Mouse (Mus musculus) MEL (cell line): ENCODE measurements around the gene Rbms3. TPM values are rescaled to one million over a fixed set of nuclear protein-coding genes. Genes with fewer than 3 reads are reported as not detected.

Source experiments
- DNase-seq: peaks from one replicate; pipeline ENCODE4 v3.0.0; 2011; ENCODE audit warnings: low read depth, low spot score
- H3K27ac ChIP-seq: 2 replicates; pipeline ENCODE4 v1.5.1; 2012; ENCODE audit warnings: low read depth, mild to moderate bottlenecking, control low read depth, low read length, moderate library complexity; ENCODE audit not compliant: control insufficient read depth
- H3K27me3 ChIP-seq, 2 experiments: fragments of 150-350 bp in 1 of 2; sonication (generic) in 1 of 2; 2 replicates each; pipeline ENCODE4 v1.6.1; 2012; ENCODE audit warnings: low read length in 2 of 2, mild to moderate bottlenecking in 2 of 2, improper control_type of control experiment in 1 of 2, moderate library complexity in 1 of 2; ENCODE audit not compliant: insufficient read depth in 2 of 2, control insufficient read depth in 1 of 2
- H3K36me3 ChIP-seq, 2 experiments: 2 replicates each; pipeline ENCODE4 v1.6.1; 2012 to 2014; ENCODE audit warnings: low read length in 2 of 2, improper control_type of control experiment in 1 of 2, inconsistent platforms in 1 of 2, mild to moderate bottlenecking in 1 of 2; ENCODE audit not compliant: insufficient read depth in 2 of 2, control insufficient read depth in 1 of 2
- H3K4me1 ChIP-seq, 2 experiments: fragments of 150-350 bp in 1 of 2; sonication (generic) in 1 of 2; 2 replicates each; pipeline ENCODE4 v1.6.1; 2012; ENCODE audit warnings: low read length in 2 of 2, improper control_type of control experiment in 1 of 2, mild to moderate bottlenecking in 1 of 2; ENCODE audit not compliant: insufficient read depth in 2 of 2, control insufficient read depth in 1 of 2
- H3K4me3 ChIP-seq, 2 experiments: fragments of 150-350 bp in 1 of 2; sonication (generic) in 1 of 2; 2 replicates each; pipeline ENCODE4 v1.5.1; 2012; ENCODE audit warnings: low read depth in 2 of 2, low read length in 2 of 2, mild to moderate bottlenecking in 2 of 2, moderate library complexity in 2 of 2, control low read depth in 1 of 2, improper control_type of control experiment in 1 of 2; ENCODE audit not compliant: control insufficient read depth in 1 of 2, insufficient read depth in 1 of 2
- H3K79me2 ChIP-seq: 2 replicates; pipeline ENCODE4 v1.6.1; 2012; ENCODE audit warnings: mild to moderate bottlenecking, low read length, moderate library complexity; ENCODE audit not compliant: control insufficient read depth, poor library complexity, insufficient read depth
- H3K9ac ChIP-seq: 2 replicates; pipeline ENCODE4 v1.6.1; 2012; ENCODE audit warnings: low read depth, mild to moderate bottlenecking, control low read depth, low read length, moderate library complexity; ENCODE audit not compliant: control insufficient read depth, poor library complexity, severe bottlenecking
- H3K9me3 ChIP-seq: fragments of 150-350 bp; sonication (generic); replicated peaks from 2 replicates; pipeline ENCODE4 v1.6.1; 2012; ENCODE audit warnings: mild to moderate bottlenecking, low read length, improper control_type of control experiment, moderate library complexity; ENCODE audit not compliant: insufficient read depth
- CHD2 ChIP-seq: IDR thresholded peaks from 2 replicates; pipeline ENCODE4 v1.6.1; 2011; ENCODE audit warnings: low read length, improper control_type of control experiment
- ETS1 ChIP-seq: IDR thresholded peaks from 2 replicates; pipeline ENCODE4 v1.6.1; 2012; ENCODE audit warnings: low read depth, mild to moderate bottlenecking, inconsistent platforms, low read length, improper control_type of control experiment, moderate library complexity
- GABPA ChIP-seq: IDR thresholded peaks from 2 replicates; pipeline ENCODE4 v1.6.1; 2012; ENCODE audit warnings: low read depth, mild to moderate bottlenecking, inconsistent platforms, low read length, improper control_type of control experiment, moderate library complexity
- GATA1 ChIP-seq: IDR thresholded peaks from 2 replicates; pipeline ENCODE4 v1.6.1; 2011; ENCODE audit warnings: low read depth, low read length, improper control_type of control experiment
- MAZ ChIP-seq: IDR thresholded peaks from 2 replicates; pipeline ENCODE4 v1.6.1; 2012; ENCODE audit warnings: low read depth, mild to moderate bottlenecking, inconsistent platforms, low read length, improper control_type of control experiment
- MEF2A ChIP-seq: IDR thresholded peaks from 2 replicates; pipeline ENCODE4 v1.6.1; 2014; ENCODE audit warnings: low read depth, mild to moderate bottlenecking, inconsistent platforms, low read length, improper control_type of control experiment; ENCODE audit not compliant: poor library complexity, insufficient replicate concordance, severe bottlenecking; ENCODE audit errors: extremely low read depth
- MYB ChIP-seq: IDR thresholded peaks from 2 replicates; pipeline ENCODE4 v1.6.1; 2011; ENCODE audit warnings: mild to moderate bottlenecking, low read depth, low read length, improper control_type of control experiment
- NELFE ChIP-seq: IDR thresholded peaks from 2 replicates; pipeline ENCODE4 v1.6.1; 2011; ENCODE audit warnings: low read depth, low read length, improper control_type of control experiment
- NRF1 ChIP-seq: IDR thresholded peaks from 2 replicates; pipeline ENCODE4 v1.6.1; 2014; ENCODE audit warnings: low read depth, mild to moderate bottlenecking, inconsistent platforms, low read length, improper control_type of control experiment, moderate library complexity; ENCODE audit not compliant: poor library complexity, insufficient read depth, severe bottlenecking
- POLR2AphosphoS2 ChIP-seq: IDR thresholded peaks from 2 replicates; pipeline ENCODE4 v1.6.1; 2011; ENCODE audit warnings: low read length, improper control_type of control experiment
- POLR2AphosphoS5 ChIP-seq: IDR thresholded peaks from 2 replicates; pipeline ENCODE4 v1.6.1; 2012; ENCODE audit warnings: low read depth, borderline replicate concordance, mild to moderate bottlenecking, inconsistent platforms, low read length, moderate library complexity, mixed read lengths
- RAD21 ChIP-seq: IDR thresholded peaks from 2 replicates; pipeline ENCODE4 v1.6.1; 2011; ENCODE audit warnings: mild to moderate bottlenecking, low read depth, low read length, improper control_type of control experiment
- SMC3 ChIP-seq: IDR thresholded peaks from 2 replicates; pipeline ENCODE4 v1.6.1; 2011; ENCODE audit warnings: low read depth, low read length, improper control_type of control experiment
- TAL1 ChIP-seq: IDR thresholded peaks from 2 replicates; pipeline ENCODE4 v1.6.1; 2012; ENCODE audit warnings: mild to moderate bottlenecking, inconsistent platforms, low read length, moderate library complexity, mixed read lengths
- TBP ChIP-seq: IDR thresholded peaks from 2 replicates; pipeline ENCODE4 v1.8.0; 2011; ENCODE audit warnings: low read depth, low read length, improper control_type of control experiment
- TCF12 ChIP-seq: IDR thresholded peaks from 2 replicates; pipeline ENCODE4 v1.6.1; 2014; ENCODE audit warnings: low read depth, mild to moderate bottlenecking, inconsistent platforms, low read length, improper control_type of control experiment, moderate library complexity
- UBTF ChIP-seq: IDR thresholded peaks from 2 replicates; pipeline ENCODE4 v1.6.1; 2012; ENCODE audit warnings: low read depth, mild to moderate bottlenecking, inconsistent platforms, low read length, improper control_type of control experiment, moderate library complexity, borderline replicate concordance; ENCODE audit not compliant: insufficient read depth
- USF2 ChIP-seq, 2 experiments: IDR thresholded peaks; 2 replicates each; pipeline ENCODE4 v1.6.1; 2011 to 2012; ENCODE audit warnings: improper control_type of control experiment in 2 of 2, low read length in 2 of 2, borderline replicate concordance in 1 of 2, inconsistent platforms in 1 of 2, low read depth in 1 of 2, mild to moderate bottlenecking in 1 of 2; ENCODE audit not compliant: insufficient read depth in 1 of 2
- ZMIZ1 ChIP-seq: IDR thresholded peaks from 2 replicates; pipeline ENCODE4 v1.6.1; 2012; ENCODE audit warnings: low read depth, mild to moderate bottlenecking, inconsistent platforms, low read length, improper control_type of control experiment, moderate library complexity
- ZNF384 ChIP-seq: IDR thresholded peaks from 2 replicates; pipeline ENCODE4 v1.6.1; 2012; ENCODE audit warnings: low read depth, mild to moderate bottlenecking, inconsistent platforms, low read length, improper control_type of control experiment
- polyA plus RNA-seq, 2 experiments: library from polyadenylated mRNA; stranded (reverse) in 1 of 2; unstranded in 1 of 2; fragments of >175 nt in 1 of 2; fragments of >200 nt in 1 of 2; gene quantifications; 2 replicates each; pipeline versions ENCODE4 v1.2.1 to v1.2.4; 2012; ENCODE audit warnings: low replicate concordance in 2 of 2, low read depth in 1 of 2; ENCODE audit not compliant: insufficient read length in 2 of 2, insufficient read depth in 1 of 2, missing spikeins in 1 of 2
- total RNA-seq: library from RNA; depleted of rRNA; stranded (reverse); fragments of 300-350 nt; gene quantifications from 2 replicates; pipeline ENCODE4 v1.2.3, GENCODE M21; 2012

Gene Rbms3
- total and polyA plus RNA-seq, 3 experiments, result not detected

DNA sequence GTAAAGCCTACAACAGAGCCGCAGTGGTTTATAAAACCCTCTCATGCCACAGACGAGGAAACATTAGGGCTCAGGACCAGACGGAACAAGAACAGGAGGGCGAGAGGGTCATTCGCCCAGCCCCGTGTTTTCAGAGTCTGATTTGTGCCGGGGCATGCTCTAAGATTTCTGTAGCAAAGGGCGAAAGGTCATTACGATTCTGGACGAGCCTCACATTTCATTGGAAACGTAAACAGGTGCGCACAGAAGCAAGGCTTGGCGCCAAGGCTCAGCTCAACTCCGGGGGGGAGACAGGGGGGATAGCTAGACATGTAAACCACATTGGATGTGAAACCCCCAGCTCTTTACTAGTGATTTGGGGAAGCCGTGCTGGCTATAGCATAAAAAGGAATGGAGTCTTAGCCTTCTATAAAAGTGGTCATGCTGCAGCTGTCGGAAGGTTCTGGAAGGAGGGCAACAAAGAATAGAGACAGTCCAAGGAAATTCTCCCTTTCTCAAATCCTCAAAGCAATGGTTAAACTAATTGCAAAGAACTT, 250.2 kb downstream of the Rbms3 start:
- H3K79me2 ChIP-seq, result no peaks in the 10 kb centered on the region
- DNase-seq, result no peak
- no peaks in the 10 kb centered on the region for H3K36me3 ChIP-seq
- no peak overlapping the region for H3K4me3 ChIP-seq
- no peak overlapping the region for H3K9ac ChIP-seq
- H3K9me3 ChIP-seq, result no peaks in the 10 kb centered on the region
- no peak for TF ChIP-seq GATA1
- no peak for TF ChIP-seq NELFE
- TF ChIP-seq ZMIZ1, result no peak
- TF ChIP-seq TCF12, result no peak
- TF ChIP-seq NRF1, result no peak
- TF ChIP-seq RAD21, result no peak
- H3K4me1 ChIP-seq, result no peaks in the 10 kb centered on the region
- H3K27me3 ChIP-seq, result no peaks in the 10 kb centered on the region
- no peak overlapping the region for H3K27ac ChIP-seq

GRCm38 (mm10) chr9:117378131-117378890, 251.4 kb downstream of the Rbms3 start:
- TF ChIP-seq USF2 (IDR thresholded peaks at IDR 0.05; ENCODE audit: borderline replicate concordance in 1 of 2, insufficient read depth in 1 of 2, low read depth in 1 of 2, low read length in 2 of 2) (no peak), UBTF (no peak), MYB (no peak), ZNF384 (no peak), MEF2A (no peak), TBP (no peak), GABPA (no peak), ETS1 (no peak), POLR2AphosphoS2 (no peak), MAZ (no peak), POLR2AphosphoS5 (no peak), CHD2 (no peak), TAL1 (no peak), SMC3 (no peak), NRF1 (no peak)
- no peak overlapping the region for H3K4me3 ChIP-seq
- H3K4me1 ChIP-seq, result no peaks in the 10 kb centered on the region
- no peak overlapping the region for H3K27ac ChIP-seq
- H3K27me3 ChIP-seq, result no peaks in the 10 kb centered on the region
- H3K9me3 ChIP-seq, result no peaks in the 10 kb centered on the region
- H3K79me2 ChIP-seq, result no peaks in the 10 kb centered on the region
- no peaks in the 10 kb centered on the region for H3K36me3 ChIP-seq
- no peak overlapping the region for H3K9ac ChIP-seq
- DNase-seq, result no peak
